Mouse (Mus musculus): ENCODE measurements around the gene Zfp385b. TPM values are rescaled to one million over a fixed set of nuclear protein-coding genes. Genes with fewer than 3 reads are reported as not detected.

The Zfp385b gene
- polyA plus RNA-seq, 1 experiment from 2014 or later = 1.5 TPM

GRCm38 (mm10) chr2:77408972-77409371 lies 410.5 kb downstream of the Zfp385b start:
- H3K36me3 ChIP-seq = no peaks in the 10 kb centered on the region
- H3K4me3 ChIP-seq = no peak overlapping the region
- H3K4me1 ChIP-seq = no peaks in the 10 kb centered on the region
- WGBS = 71% methylated on average over 7 of the region's 7 CpGs
- no peaks in the 10 kb centered on the region for H3K27me3 ChIP-seq (ENCODE audit: low read depth, poor library complexity, severe bottlenecking)
- DNase-seq (ENCODE audit: low spot score) = no peak
- H3K9me3 ChIP-seq (replicated peaks) = no peaks in the 10 kb centered on the region
- no peak overlapping the region for H3K27ac ChIP-seq (replicated peaks)

- Histone ChIP-seq H3K4me3 (peak overlapping the region; percentile 40), H3K9me3 (replicated peaks) (no peaks in the 10 kb centered on the region), H3K36me3 (no peaks in the 10 kb centered on the region), H3K27me3 (ENCODE audit: low read depth, poor library complexity, severe bottlenecking) (peaks cover 14% of the 10 kb centered on the region; the same call in 1 of the 2 replicates), H3K27ac (replicated peaks) (peak overlapping the region; percentile 53; the same call in 1 of the 2 replicates), H3K4me1 (peaks cover 13% of the 10 kb centered on the region)
- WGBS = 23% methylated on average over 13 of the region's 13 CpGs
- DNase-seq (ENCODE audit: low spot score) = no peak
Measured at GRCm38 (mm10) chr2:77402329-77402728, 417.1 kb downstream of the Zfp385b start.

GRCm38 (mm10) chr2:77401438-77402235 lies 417.8 kb downstream of the Zfp385b start:
- H3K27ac ChIP-seq (replicated peaks) = peak overlapping the region; percentile 53
- no peaks in the 10 kb centered on the region for H3K36me3 ChIP-seq
- DNase-seq (ENCODE audit: low spot score) = peak; percentile 41
- WGBS = 10% methylated on average over 13 of the region's 13 CpGs
- H3K9me3 ChIP-seq (replicated peaks) = no peaks in the 10 kb centered on the region
- H3K27me3 ChIP-seq (ENCODE audit: low read depth, poor library complexity, severe bottlenecking) = peaks cover 14% of the 10 kb centered on the region; the same call in 1 of the 2 replicates
- H3K4me1 ChIP-seq = peaks cover 13% of the 10 kb centered on the region
- H3K4me3 ChIP-seq = peak overlapping the region; percentile 40

GRCm38 (mm10) chr2:77393881-77394280 lies 425.6 kb downstream of the Zfp385b start:
- no peaks in the 10 kb centered on the region for H3K27me3 ChIP-seq (ENCODE audit: low read depth, poor library complexity, severe bottlenecking)
- DNase-seq (ENCODE audit: low spot score) = no peak
- no peak overlapping the region for H3K4me3 ChIP-seq
- no peak overlapping the region for H3K27ac ChIP-seq (replicated peaks)
- WGBS = 94% methylated on average over 7 of the region's 7 CpGs
- H3K36me3 ChIP-seq = no peaks in the 10 kb centered on the region
- no peaks in the 10 kb centered on the region for H3K9me3 ChIP-seq (replicated peaks)
- H3K4me1 ChIP-seq = no peaks in the 10 kb centered on the region

GRCm38 (mm10) chr2:77388186-77388585 lies 431.3 kb downstream of the Zfp385b start:
- 87% methylated on average over 6 of the region's 6 CpGs for WGBS
- no peak overlapping the region for H3K27ac ChIP-seq (replicated peaks)
- no peaks in the 10 kb centered on the region for H3K9me3 ChIP-seq (replicated peaks)
- DNase-seq (ENCODE audit: low spot score) = no peak
- H3K4me1 ChIP-seq = no peaks in the 10 kb centered on the region
- no peak overlapping the region for H3K4me3 ChIP-seq
- H3K36me3 ChIP-seq = no peaks in the 10 kb centered on the region
- no peaks in the 10 kb centered on the region for H3K27me3 ChIP-seq (ENCODE audit: low read depth, poor library complexity, severe bottlenecking)

- no peaks in the 10 kb centered on the region for H3K9me3 ChIP-seq (replicated peaks)
- H3K4me1 ChIP-seq = no peaks in the 10 kb centered on the region
- peak; percentile 49 for DNase-seq (ENCODE audit: low spot score)
- H3K36me3 ChIP-seq = no peaks in the 10 kb centered on the region
- WGBS = 31% methylated on average over 5 of the region's 5 CpGs
- H3K27me3 ChIP-seq (ENCODE audit: low read depth, poor library complexity, severe bottlenecking) = no peaks in the 10 kb centered on the region
- no peak overlapping the region for H3K27ac ChIP-seq (replicated peaks)
- no peak overlapping the region for H3K4me3 ChIP-seq
Measured at GRCm38 (mm10) chr2:77386515-77386914, 432.9 kb downstream of the Zfp385b start.

GRCm38 (mm10) chr2:77382766-77383165 lies 436.7 kb downstream of the Zfp385b start:
- no peak overlapping the region for H3K4me3 ChIP-seq
- H3K4me1 ChIP-seq = no peaks in the 10 kb centered on the region
- H3K36me3 ChIP-seq = no peaks in the 10 kb centered on the region
- H3K9me3 ChIP-seq (replicated peaks) = no peaks in the 10 kb centered on the region
- DNase-seq (ENCODE audit: low spot score) = no peak
- H3K27me3 ChIP-seq (ENCODE audit: low read depth, poor library complexity, severe bottlenecking) = no peaks in the 10 kb centered on the region
- H3K27ac ChIP-seq (replicated peaks) = no peak overlapping the region
- WGBS = 86% methylated on average over 5 of the region's 5 CpGs

- Histone ChIP-seq H3K27me3 (ENCODE audit: low read depth, poor library complexity, severe bottlenecking) (no peaks in the 10 kb centered on the region), H3K27ac (replicated peaks) (no peak overlapping the region), H3K4me3 (no peak overlapping the region), H3K36me3 (no peaks in the 10 kb centered on the region), H3K4me1 (no peaks in the 10 kb centered on the region), H3K9me3 (replicated peaks) (no peaks in the 10 kb centered on the region)
- WGBS = 90% methylated on average over 1 of the region's 1 CpGs
- no peak for DNase-seq (ENCODE audit: low spot score)
Measured at GRCm38 (mm10) chr2:77379907-77380306, 439.5 kb downstream of the Zfp385b start.

GRCm38 (mm10) chr2:77379332-77379731 lies 440.1 kb downstream of the Zfp385b start:
- Histone ChIP-seq H3K36me3 (no peaks in the 10 kb centered on the region), H3K9me3 (replicated peaks) (no peaks in the 10 kb centered on the region), H3K4me1 (no peaks in the 10 kb centered on the region), H3K27me3 (ENCODE audit: low read depth, poor library complexity, severe bottlenecking) (no peaks in the 10 kb centered on the region), H3K27ac (replicated peaks) (no peak overlapping the region), H3K4me3 (no peak overlapping the region)
- WGBS = 89% methylated on average over 5 of the region's 5 CpGs
- no peak for DNase-seq (ENCODE audit: low spot score)

- Histone ChIP-seq H3K9me3 (replicated peaks) (no peaks in the 10 kb centered on the region), H3K4me1 (no peaks in the 10 kb centered on the region), H3K27ac (replicated peaks) (no peak overlapping the region), H3K27me3 (ENCODE audit: low read depth, poor library complexity, severe bottlenecking) (no peaks in the 10 kb centered on the region), H3K4me3 (no peak overlapping the region), H3K36me3 (no peaks in the 10 kb centered on the region)
- 82% methylated on average over 9 of the region's 9 CpGs for WGBS
- DNase-seq (ENCODE audit: low spot score) = no peak
Measured at GRCm38 (mm10) chr2:77376823-77377222, 442.6 kb downstream of the Zfp385b start.

- no peaks in the 10 kb centered on the region for H3K4me1 ChIP-seq
- H3K36me3 ChIP-seq = no peaks in the 10 kb centered on the region
- H3K27ac ChIP-seq (replicated peaks) = no peak overlapping the region
- no peak for DNase-seq (ENCODE audit: low spot score)
- 90% methylated on average over 8 of the region's 8 CpGs for whole genome bisulfite sequencing
- H3K9me3 ChIP-seq (replicated peaks) = no peaks in the 10 kb centered on the region
- no peaks in the 10 kb centered on the region for H3K27me3 ChIP-seq (ENCODE audit: low read depth, poor library complexity, severe bottlenecking)
- H3K4me3 ChIP-seq = no peak overlapping the region
Measured at GRCm38 (mm10) chr2:77375155-77375554, 444.3 kb downstream of the Zfp385b start.

- DNase-seq (ENCODE audit: low spot score) = no peak
- H3K9me3 ChIP-seq (replicated peaks) = no peaks in the 10 kb centered on the region
- no peak overlapping the region for H3K4me3 ChIP-seq
- WGBS = 57% methylated on average over 4 of the region's 4 CpGs
- no peaks in the 10 kb centered on the region for H3K4me1 ChIP-seq
- no peaks in the 10 kb centered on the region for H3K36me3 ChIP-seq
- no peak overlapping the region for H3K27ac ChIP-seq (replicated peaks)
- no peaks in the 10 kb centered on the region for H3K27me3 ChIP-seq (ENCODE audit: low read depth, poor library complexity, severe bottlenecking)
Measured at GRCm38 (mm10) chr2:77369174-77369573, 450.3 kb downstream of the Zfp385b start.
